Mouse (Mus musculus) ES-E14 (cell line): ENCODE results near the gene March1.

ENCODE experiments used
- HCFC1 ChIP-seq: IDR thresholded peaks from 2 replicates; pipeline ENCODE4 v1.6.1; 2012; ENCODE audit warnings: low read length, inconsistent platforms, borderline replicate concordance; ENCODE audit not compliant: insufficient read depth
- MAFK ChIP-seq: IDR thresholded peaks from 2 replicates; pipeline ENCODE4 v1.6.1; 2014; ENCODE audit warnings: mild to moderate bottlenecking, low read depth, low read length, inconsistent platforms; ENCODE audit not compliant: insufficient read depth
- ZC3H11A ChIP-seq: IDR thresholded peaks from 2 replicates; pipeline ENCODE4 v1.6.1; 2012; ENCODE audit warnings: low read depth, mild to moderate bottlenecking, inconsistent platforms, low read length, borderline replicate concordance
- ZNF384 ChIP-seq: IDR thresholded peaks from 2 replicates; pipeline ENCODE4 v1.6.1; 2012; ENCODE audit warnings: low read depth, low read length, inconsistent platforms

- no peak for TF ChIP-seq ZC3H11A
- TF ChIP-seq ZNF384 = no peak
- no peak for TF ChIP-seq HCFC1
- no peak for TF ChIP-seq MAFK
Observed at GRCm38 (mm10) chr8:66094152-66094551, 476.5 kb downstream of the March1 start.
